Mouse (Mus musculus) megakaryocyte, embryonic 14.5 days (primary cell): Measurements from ENCODE around the gene Grik1.

Experiments used
- FLI1 ChIP-seq: IDR thresholded peaks from 2 replicates; pipeline ENCODE4 v1.6.1; 2012; ENCODE audit warnings: low read length, inconsistent platforms, mixed read lengths
- GATA1 ChIP-seq: IDR thresholded peaks from 3 replicates; pipeline ENCODE4 v1.6.1; 2012; ENCODE audit warnings: mixed read lengths, low read length, inconsistent platforms, borderline replicate concordance

- no peak for TF ChIP-seq FLI1
- TF ChIP-seq GATA1, result no peak
Measured at GRCm38 (mm10) chr16:88142136-88142535, 147.9 kb downstream of the Grik1 start.
